Mouse (Mus musculus): Measurements from ENCODE around the gene Tjp1.

DNA sequence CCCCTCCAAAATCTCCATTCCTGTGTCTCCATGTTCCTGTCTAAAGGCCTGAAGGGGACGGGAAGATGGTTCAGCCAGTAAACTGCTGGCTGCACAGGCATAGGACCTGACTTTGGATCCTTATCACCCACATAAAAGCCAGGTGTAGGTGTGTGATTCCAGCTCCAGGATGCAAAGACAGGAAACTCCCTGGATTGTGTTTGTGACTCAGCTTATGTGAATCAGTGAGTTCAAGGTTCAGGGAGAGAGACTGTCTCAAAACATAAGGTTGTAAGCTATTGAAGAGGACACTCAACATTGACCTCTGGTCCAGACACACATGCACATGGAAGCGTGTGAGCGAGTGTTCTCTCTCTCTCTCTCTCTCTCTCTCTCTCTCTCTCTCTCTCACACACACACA, 72.4 kb downstream of the Tjp1 start:
- no peak for TF ChIP-seq ZC3H11A (IDR thresholded peaks at IDR 0.05; ENCODE audit: borderline replicate concordance, low read depth, low read length)
- TF ChIP-seq HCFC1 (IDR thresholded peaks at IDR 0.05; ENCODE audit: borderline replicate concordance, insufficient read depth, low read length), result no peak

All from ES-E14 (cell line).